Mouse (Mus musculus) T-cell, adult 2 months (primary cell): Measurements from ENCODE around the gene Il1rl2.

ENCODE experiments used
- DNase-seq: peaks from one replicate; pipeline ENCODE4 v3.0.0; 2022; ENCODE audit warnings: low spot score

Il1rl2 gene

GRCm38 (mm10) chr1:40380111-40380510, 55.7 kb downstream of the Il1rl2 start:
- DNase-seq: peak; percentile 72

GRCm38 (mm10) chr1:40380990-40381389, 56.6 kb downstream of the Il1rl2 start:
- DNase-seq: peak; percentile 77

- peak; percentile 49 for DNase-seq
Measured at GRCm38 (mm10) chr1:40382841-40383240, 58.4 kb downstream of the Il1rl2 start.

GRCm38 (mm10) chr1:40384931-40385545, 60.6 kb downstream of the Il1rl2 start:
- no peak for DNase-seq

- no peak for DNase-seq
Measured at GRCm38 (mm10) chr1:40391374-40391773, 67.0 kb downstream of the Il1rl2 start.

- no peak for DNase-seq
Measured at GRCm38 (mm10) chr1:40392535-40392934, 68.1 kb downstream of the Il1rl2 start.

GRCm38 (mm10) chr1:40393214-40393613, 68.8 kb downstream of the Il1rl2 start:
- no peak for DNase-seq

GRCm38 (mm10) chr1:40399639-40400038, 75.2 kb downstream of the Il1rl2 start:
- DNase-seq: no peak

- DNase-seq: no peak
Measured at GRCm38 (mm10) chr1:40404682-40405081, 80.3 kb downstream of the Il1rl2 start.

- no peak for DNase-seq
Measured at GRCm38 (mm10) chr1:40409882-40410281, 85.5 kb downstream of the Il1rl2 start.

- no peak for DNase-seq
Measured at GRCm38 (mm10) chr1:40413039-40413438, 88.6 kb downstream of the Il1rl2 start.

GRCm38 (mm10) chr1:40414276-40414675, 89.9 kb downstream of the Il1rl2 start:
- no peak for DNase-seq

- no peak for DNase-seq
Measured at GRCm38 (mm10) chr1:40414863-40415656, 90.7 kb downstream of the Il1rl2 start.

GRCm38 (mm10) chr1:40417034-40417433, 92.6 kb downstream of the Il1rl2 start:
- DNase-seq: no peak
